In genomic region chr6:142511516-142512135, GRCm38 (mm10) we compare ENCODE assay signal across 22 mouse cellular contexts. TPM values are rescaled to one million over a fixed set of nuclear protein-coding genes. Genes with fewer than 3 reads are reported as not detected.
DNase-seq lines count a peak whose midpoint lies in the region; ATAC-seq and TF ChIP-seq lines count a peak whose summit lies in the region.
"Had no signal": no experiment of that assay in that cellular context is flagged by ENCODE, and none has a peak within 500 bp of the region (broad histone marks: within the 10 kb centered on the region; RNA-seq: fewer than 3 reads in every experiment).

No protein-coding gene starts in this region.

- no peak for TF ChIP-seq POLR2A in ES-Bruce4 (IDR thresholded peaks at IDR 0.05; ENCODE audit: insufficient read depth, low read length)

- no peak overlapping the region for H3K27ac ChIP-seq in kidney, postnatal 0 days
- H3K27ac ChIP-seq in kidney, embryonic 15.5 days: no peak overlapping the region
- H3K27ac ChIP-seq in ES-Bruce4 (ENCODE audit: insufficient read depth, low read length): peak overlapping the region; percentile 37
- H3K27ac ChIP-seq: heart, embryonic 10.5 days; hindbrain, embryonic 13.5 days; layer of hippocampus, adult 2 months; limb, embryonic 12.5 days; liver, embryonic 14.5 days; midbrain, embryonic 13.5 days had no signal

- no peak overlapping the region for H3K4me2 ChIP-seq in kidney, postnatal 0 days (ENCODE audit: low read length)
- no peak overlapping the region for H3K4me2 ChIP-seq in kidney, embryonic 15.5 days
- H3K4me2 ChIP-seq: hindbrain, embryonic 13.5 days; limb, embryonic 12.5 days; midbrain, embryonic 13.5 days had no signal

- no peak for DNase-seq in kidney, postnatal 0 days (ENCODE audit: low spot score)
- peak; percentile 38 for DNase-seq in embryo, embryonic 10.5 days (ENCODE audit: low spot score)
- peak; percentile 16 to 32 for DNase-seq in lung, postnatal 4 days
- no peak for DNase-seq in spleen, postnatal 4 days (ENCODE audit: low spot score in 2 of 2)
- DNase-seq in spleen, adult 12 weeks (ENCODE audit: low spot score): no peak
- DNase-seq: adrenal gland, postnatal 14 days; cerebellum, adult 11-12 months; gastrocnemius, postnatal 36 days; heart, postnatal 10 days had no signal

- 32% methylated on average over 12 of the region's 12 CpGs for WGBS in kidney, postnatal 0 days
- WGBS in kidney, embryonic 15.5 days: 26% methylated on average over 12 of the region's 12 CpGs

- H3K9me3 ChIP-seq in kidney, postnatal 0 days (replicated peaks; ENCODE audit: low read length): no peaks in the 10 kb centered on the region
- no peaks in the 10 kb centered on the region for H3K9me3 ChIP-seq in kidney, embryonic 15.5 days (replicated peaks)
- no peaks in the 10 kb centered on the region for H3K9me3 ChIP-seq in ES-Bruce4 (replicated peaks; ENCODE audit: control insufficient read depth, insufficient read depth, low read length, poor library complexity, severe bottlenecking)
- H3K9me3 ChIP-seq: forebrain, embryonic 10.5 days; G1E; heart, embryonic 10.5 days; hindbrain, embryonic 13.5 days; limb, embryonic 12.5 days; midbrain, embryonic 13.5 days had no signal

- H3K9ac ChIP-seq in kidney, postnatal 0 days (ENCODE audit: low read depth, low read length): 0 out of 2 replicates have a peak overlapping the region, but pooled peaks have one; percentile 4
- no peak overlapping the region for H3K9ac ChIP-seq in kidney, embryonic 15.5 days
- H3K9ac ChIP-seq in ES-Bruce4 (ENCODE audit: low read depth, poor library complexity, severe bottlenecking): no peak overlapping the region
- H3K9ac ChIP-seq: hindbrain, embryonic 13.5 days; limb, embryonic 12.5 days; liver, embryonic 14.5 days; midbrain, embryonic 13.5 days had no signal

- TF ChIP-seq EP300 in ES-Bruce4 (IDR thresholded peaks at IDR 0.05; ENCODE audit: insufficient read depth, low read depth, low read length): peak; percentile 99

- H3K36me3 ChIP-seq in kidney, postnatal 0 days (ENCODE audit: insufficient read depth, low read length): no peaks in the 10 kb centered on the region
- no peaks in the 10 kb centered on the region for H3K36me3 ChIP-seq in kidney, embryonic 15.5 days
- no peaks in the 10 kb centered on the region for H3K36me3 ChIP-seq in ES-Bruce4 (ENCODE audit: control insufficient read depth, insufficient read depth, low read length, poor library complexity, severe bottlenecking)
- H3K36me3 ChIP-seq: forebrain, embryonic 10.5 days; G1E; heart, embryonic 10.5 days; hindbrain, embryonic 13.5 days; limb, embryonic 12.5 days; midbrain, embryonic 13.5 days had no signal

- H3K4me3 ChIP-seq in kidney, postnatal 0 days (replicated peaks; ENCODE audit: low read depth, low read length): no peak overlapping the region
- no peak overlapping the region for H3K4me3 ChIP-seq in kidney, embryonic 15.5 days (replicated peaks)
- H3K4me3 ChIP-seq in ES-Bruce4 (ENCODE audit: low read depth, low read length): no peak overlapping the region
- H3K4me3 ChIP-seq: forebrain, embryonic 10.5 days; heart, embryonic 10.5 days; hindbrain, embryonic 13.5 days; layer of hippocampus, adult 2 months; limb, embryonic 12.5 days; midbrain, embryonic 13.5 days; myocyte had no signal

- H3K4me1 ChIP-seq in kidney, postnatal 0 days (replicated peaks; ENCODE audit: insufficient read depth, low read length): peaks cover 18% of the 10 kb centered on the region
- peaks cover 36% of the 10 kb centered on the region for H3K4me1 ChIP-seq in kidney, embryonic 15.5 days
- H3K4me1 ChIP-seq in ES-Bruce4 (ENCODE audit: control insufficient read depth, insufficient read depth, low read length): peaks cover 3% of the 10 kb centered on the region

- no peak for TF ChIP-seq CTCF in kidney, postnatal 0 days (IDR thresholded peaks at IDR 0.05; ENCODE audit: low read depth)
- TF ChIP-seq CTCF in ES-Bruce4 (IDR thresholded peaks at IDR 0.05; ENCODE audit: low read depth, low read length): no peak

- no peaks in the 10 kb centered on the region for H3K27me3 ChIP-seq in kidney, postnatal 0 days (ENCODE audit: insufficient read depth, low read length)
- H3K27me3 ChIP-seq in kidney, embryonic 15.5 days: peaks cover 12% of the 10 kb centered on the region; the same call in 1 of the 2 replicates
- H3K27me3 ChIP-seq in ES-Bruce4 (ENCODE audit: control insufficient read depth, insufficient read depth, low read length, poor library complexity, severe bottlenecking): no peaks in the 10 kb centered on the region

- no peak for ATAC-seq in kidney, postnatal 0 days (replicated peaks; ENCODE audit: low FRiP score, low read depth)
- ATAC-seq in kidney, embryonic 15.5 days (replicated peaks; ENCODE audit: low FRiP score): no peak
- ATAC-seq: intestine, embryonic 16.5 days; midbrain, embryonic 13.5 days had no signal

RNA-seq across cellular contexts. Expression of gene Ldhb, which starts 3.9 kb away (rescaled TPM):
- 1,564 and 1,601 TPM in 2 replicates for polyA plus RNA-seq in kidney, postnatal 0 days (2015; fragmentation: Nextera tagmentation; extraction: Ambion mirVana)
- 697 and 713 TPM in 2 replicates for polyA plus RNA-seq in kidney, embryonic 15.5 days (2015; fragmentation: Nextera tagmentation; extraction: Ambion mirVana)
- 661 and 669 TPM in 2 replicates for polyA plus RNA-seq in ES-Bruce4 (2011; ENCODE audit: insufficient read depth, insufficient read length, low read depth, missing spikeins)
- polyA plus RNA-seq: G1E had no signal

RNA-seq across cellular contexts. Expression of gene Gys2, which starts 38.7 kb away (rescaled TPM):
- not detected in 2 replicates for polyA plus RNA-seq in kidney, postnatal 0 days (2015; fragmentation: Nextera tagmentation; extraction: Ambion mirVana)
- 0.23 and 1.3 TPM in 2 replicates for polyA plus RNA-seq in kidney, embryonic 15.5 days (2015; fragmentation: Nextera tagmentation; extraction: Ambion mirVana)
- polyA plus RNA-seq in ES-Bruce4 (2011; ENCODE audit: insufficient read depth, insufficient read length, low read depth, missing spikeins): not detected in 2 replicates
- polyA plus RNA-seq: embryonic facial prominence, embryonic 14.5 days; forebrain, embryonic 10.5 days; G1E; limb, embryonic 12.5 days; myocyte had no signal

RNA-seq across cellular contexts. Expression of gene Kcnj8, which starts 59.8 kb away (rescaled TPM):
- 31.1 and 35.9 TPM in 2 replicates for polyA plus RNA-seq in kidney, postnatal 0 days (2015; fragmentation: Nextera tagmentation; extraction: Ambion mirVana)
- polyA plus RNA-seq in kidney, embryonic 15.5 days (2015; fragmentation: Nextera tagmentation; extraction: Ambion mirVana): 24.4 and 26.8 TPM in 2 replicates
- polyA plus RNA-seq in ES-Bruce4 (2011; ENCODE audit: insufficient read depth, insufficient read length, low read depth, missing spikeins): not detected in 2 replicates
- polyA plus RNA-seq: G1E had no signal

Comparison
In these comparisons a context has a peak if more than half of its experiments do, and no peak if none do; other contexts are left out.
1. DNase-seq: peak in embryo, embryonic 10.5 days (single experiment) and lung, postnatal 4 days (2 of 2); none in kidney, postnatal 0 days (single experiment), spleen, postnatal 4 days (0 of 2) and spleen, adult 12 weeks (single experiment).
2. RNA of gene Kcnj8, which starts 59.8 kb away (polyA plus RNA-seq): 31.1 to 35.9 TPM in kidney, postnatal 0 days and 24.4 to 26.8 TPM in kidney, embryonic 15.5 days; not detected in ES-Bruce4; every median in the first group is over 10 times any median in the second.